8 mouse cellular contexts compared by ENCODE assay signal in the genomic region with DNA sequence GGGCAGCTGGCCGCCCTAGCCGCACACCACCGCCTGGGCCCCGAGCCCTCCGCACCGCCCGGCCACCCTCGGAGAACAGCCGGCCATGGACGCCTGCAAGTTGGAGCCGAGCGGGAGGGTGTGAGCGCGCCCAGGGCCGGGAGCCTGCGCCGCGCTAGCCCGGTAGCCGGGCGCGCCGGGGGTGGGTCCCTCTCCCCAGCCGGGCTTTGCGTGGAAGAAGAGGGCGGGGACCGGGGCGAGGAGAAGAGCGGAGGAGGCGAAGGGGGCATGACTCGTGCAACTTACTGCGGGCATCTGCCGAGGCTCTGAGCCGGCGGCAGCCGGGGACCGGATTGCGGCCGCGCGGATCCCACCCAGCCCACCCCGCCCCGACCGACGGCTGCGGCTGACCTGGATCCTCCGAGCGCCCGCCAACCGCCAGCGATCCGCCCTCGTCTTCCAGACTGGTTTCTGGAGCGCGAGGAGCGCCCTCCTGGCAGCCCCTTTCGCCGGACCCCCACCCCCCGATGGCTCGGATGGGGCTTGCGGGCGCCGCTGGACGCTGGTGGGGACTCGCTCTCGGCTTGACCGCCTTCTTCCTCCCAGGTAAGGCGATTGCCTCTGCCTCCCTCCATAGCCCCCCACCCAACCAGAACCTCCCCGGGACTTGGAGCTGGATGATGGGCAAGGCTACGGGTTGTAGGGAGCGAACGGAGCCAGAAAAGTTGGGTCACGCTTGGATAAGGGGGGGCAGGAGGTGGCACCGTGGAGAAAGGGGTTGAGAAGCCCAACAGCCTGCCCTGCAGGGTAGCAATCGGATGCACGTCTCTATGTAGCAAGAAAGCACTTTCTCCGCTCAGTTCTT. TPM values are rescaled to one million over a fixed set of nuclear protein-coding genes. Genes with fewer than 3 reads are reported as not detected.
DNase-seq lines count a peak whose midpoint lies in the region; ATAC-seq and TF ChIP-seq lines count a peak whose summit lies in the region.

No protein-coding gene starts in this region.

- peak overlapping the region; percentile 74 for H3K4me3 ChIP-seq in kidney, embryonic 15.5 days (replicated peaks)
- peak overlapping the region; percentile 68 to 79 for H3K4me3 ChIP-seq in MEL (ENCODE audit: control insufficient read depth in 1 of 2, insufficient read depth in 1 of 2, low read depth in 2 of 2, low read length in 2 of 2)
- peak overlapping the region; percentile 64 for H3K4me3 ChIP-seq in heart, postnatal 0 days (ENCODE audit: low read depth, low read length)
- H3K4me3 ChIP-seq in liver, adult 2 months (ENCODE audit: insufficient read depth, low read depth, low read length) = peak overlapping the region; percentile 70
- peak overlapping the region; percentile 94 for H3K4me3 ChIP-seq in neural tube, embryonic 11.5 days (ENCODE audit: low read depth, low read length)

- no peak for TF ChIP-seq POLR2A in MEL (IDR thresholded peaks at IDR 0.05; ENCODE audit: control insufficient read depth in 1 of 2, insufficient read depth in 1 of 2, low read depth in 1 of 2, low read length in 2 of 2, poor library complexity in 1 of 2)
- no peak for TF ChIP-seq POLR2A in liver, adult 2 months (IDR thresholded peaks at IDR 0.05; ENCODE audit: extremely low read depth, insufficient read depth, low read length)

- no peaks in the 10 kb centered on the region for H3K36me3 ChIP-seq in kidney, embryonic 15.5 days
- H3K36me3 ChIP-seq in MEL (ENCODE audit: control insufficient read depth in 1 of 2, insufficient read depth in 2 of 2, low read length in 2 of 2) = 0 out of 4 replicates have a peak, but pooled peaks cover 0 to 3% of the 10 kb centered on the region in 2 experiments
- H3K36me3 ChIP-seq in heart, postnatal 0 days (replicated peaks; ENCODE audit: control insufficient read depth, insufficient read depth, low read length) = no peaks in the 10 kb centered on the region
- H3K36me3 ChIP-seq in liver, adult 2 months (ENCODE audit: control insufficient read depth, insufficient read depth, low read length) = no peaks in the 10 kb centered on the region
- no peaks in the 10 kb centered on the region for H3K36me3 ChIP-seq in neural tube, embryonic 11.5 days (ENCODE audit: control insufficient read depth, insufficient read depth, low read length)

- no peak for DNase-seq in kidney, adult 8-10 months
- peak; percentile 44 for DNase-seq in MEL (ENCODE audit: low read depth, low spot score)
- peak; percentile 50 to 57 for DNase-seq in cerebellum, postnatal 14 days
- no peak for DNase-seq in heart, postnatal 0 days (ENCODE audit: low spot score)
- no peak for DNase-seq in liver, adult 2 months (ENCODE audit: extremely low read depth, low read depth, low spot score)
- DNase-seq in neural tube, embryonic 11.5 days (ENCODE audit: low spot score) = no peak
- no peak for DNase-seq in gastrocnemius, adult 8-10 months (ENCODE audit: low spot score in 2 of 2)

- H3K9me3 ChIP-seq in kidney, embryonic 15.5 days (replicated peaks) = no peaks in the 10 kb centered on the region
- no peaks in the 10 kb centered on the region for H3K9me3 ChIP-seq in MEL (replicated peaks; ENCODE audit: insufficient read depth, low read length)
- H3K9me3 ChIP-seq in heart, postnatal 0 days (replicated peaks; ENCODE audit: control insufficient read depth, low read length) = no peaks in the 10 kb centered on the region
- no peaks in the 10 kb centered on the region for H3K9me3 ChIP-seq in neural tube, embryonic 11.5 days (ENCODE audit: control insufficient read depth, low read length)

- no peak for TF ChIP-seq EP300 in MEL (IDR thresholded peaks at IDR 0.05; ENCODE audit: low read depth in 1 of 2, low read length in 2 of 2)
- TF ChIP-seq EP300 in heart, postnatal 0 days (IDR thresholded peaks at IDR 0.05; ENCODE audit: low read depth) = no peak

- peaks cover 36% of the 10 kb centered on the region for H3K4me1 ChIP-seq in kidney, embryonic 15.5 days
- peaks cover 5 to 12% of the 10 kb centered on the region in 2 experiments; a peak in 2 of 4 replicates for H3K4me1 ChIP-seq in MEL (ENCODE audit: control insufficient read depth in 1 of 2, insufficient read depth in 2 of 2, low read length in 2 of 2)
- H3K4me1 ChIP-seq in heart, postnatal 0 days (ENCODE audit: control insufficient read depth, insufficient read depth) = peaks cover 19% of the 10 kb centered on the region
- peaks cover 20% of the 10 kb centered on the region for H3K4me1 ChIP-seq in liver, adult 2 months (ENCODE audit: control insufficient read depth, insufficient read depth, low read length)
- H3K4me1 ChIP-seq in neural tube, embryonic 11.5 days (ENCODE audit: control insufficient read depth, insufficient read depth, low read length) = peaks cover 38% of the 10 kb centered on the region

- H3K9ac ChIP-seq in kidney, embryonic 15.5 days = peak overlapping the region; percentile 80
- H3K9ac ChIP-seq in MEL (ENCODE audit: control insufficient read depth, low read depth, low read length, poor library complexity, severe bottlenecking) = peak overlapping the region; percentile 88
- peak overlapping the region; percentile 59 for H3K9ac ChIP-seq in heart, postnatal 0 days (replicated peaks; ENCODE audit: low read depth, low read length)
- peak overlapping the region; percentile 99 for H3K9ac ChIP-seq in liver, adult 2 months (ENCODE audit: low read depth, low read length)
- H3K9ac ChIP-seq in neural tube, embryonic 11.5 days (ENCODE audit: low read length) = peak overlapping the region; percentile 97

- TF ChIP-seq RAD21 in MEL (IDR thresholded peaks at IDR 0.05; ENCODE audit: low read depth, low read length) = no peak

- peak overlapping the region; percentile 95 for H3K27ac ChIP-seq in kidney, embryonic 15.5 days
- H3K27ac ChIP-seq in MEL (ENCODE audit: control insufficient read depth, low read depth, low read length) = peak overlapping the region; percentile 62
- peak overlapping the region; percentile 60 for H3K27ac ChIP-seq in heart, postnatal 0 days (ENCODE audit: low read depth)
- H3K27ac ChIP-seq in liver, adult 2 months (replicated peaks; ENCODE audit: insufficient read depth, low read depth, low read length) = peak overlapping the region; percentile 79
- peak overlapping the region; percentile 98 for H3K27ac ChIP-seq in neural tube, embryonic 11.5 days (ENCODE audit: low read depth, low read length)

- peaks cover 20% of the 10 kb centered on the region for H3K79me2 ChIP-seq in MEL (ENCODE audit: control insufficient read depth, insufficient read depth, low read length, poor library complexity)
- H3K79me2 ChIP-seq in liver, adult 2 months (ENCODE audit: control insufficient read depth, insufficient read depth, low read length) = peaks cover 45% of the 10 kb centered on the region

- H3K27me3 ChIP-seq in kidney, embryonic 15.5 days = peaks cover 35% of the 10 kb centered on the region
- no peaks in the 10 kb centered on the region for H3K27me3 ChIP-seq in MEL (ENCODE audit: control insufficient read depth in 1 of 2, insufficient read depth in 2 of 2, low read length in 2 of 2)
- peaks cover 29% of the 10 kb centered on the region for H3K27me3 ChIP-seq in heart, postnatal 0 days (ENCODE audit: control insufficient read depth, insufficient read depth, low read length)
- H3K27me3 ChIP-seq in liver, adult 2 months (ENCODE audit: control insufficient read depth, insufficient read depth, low read length) = no peaks in the 10 kb centered on the region
- no peaks in the 10 kb centered on the region for H3K27me3 ChIP-seq in neural tube, embryonic 11.5 days (ENCODE audit: control insufficient read depth, insufficient read depth, low read length)

- H3K4me2 ChIP-seq in kidney, embryonic 15.5 days = peak overlapping the region; percentile 95
- peak overlapping the region; percentile 99 for H3K4me2 ChIP-seq in heart, postnatal 0 days (ENCODE audit: low read depth, low read length)
- peak overlapping the region; percentile 84 for H3K4me2 ChIP-seq in neural tube, embryonic 11.5 days (ENCODE audit: low read depth)

- peak; percentile 70 for ATAC-seq in kidney, embryonic 15.5 days (replicated peaks; ENCODE audit: low FRiP score)
- ATAC-seq in heart, postnatal 0 days (ENCODE audit: insufficient read depth, low read depth) = peak; percentile 40
- ATAC-seq in neural tube, embryonic 11.5 days (ENCODE audit: insufficient read depth, low FRiP score, low TSS enrichment) = peak; percentile 39

- TF ChIP-seq CTCF in MEL (IDR thresholded peaks at IDR 0.05 in 2 of 3, conservative IDR thresholded peaks at IDR 0.05 in 1 of 3; ENCODE audit: control insufficient read depth in 1 of 3, insufficient read depth in 1 of 3, low read depth in 2 of 3, low read length in 3 of 3, poor library complexity in 1 of 3, severe bottlenecking in 1 of 3) = no peak
- no peak for TF ChIP-seq CTCF in heart, postnatal 0 days (IDR thresholded peaks at IDR 0.05; ENCODE audit: low read depth)
- no peak for TF ChIP-seq CTCF in liver, adult 2 months (IDR thresholded peaks at IDR 0.05; ENCODE audit: low read depth, low read length)

- under 1% methylated on average over 69 of the region's 77 CpGs for WGBS in kidney, embryonic 15.5 days
- under 1% methylated on average over 59 of the region's 77 CpGs for WGBS in heart, postnatal 0 days
- WGBS in liver, adult 2 months = under 1% methylated on average over 72 of the region's 77 CpGs
- under 1% methylated on average over 68 of the region's 77 CpGs for WGBS in neural tube, embryonic 11.5 days

TF ChIP-seq in MEL, 35 proteins besides CTCF, POLR2A, EP300 and RAD21:
- peak; percentile 4; the same call in 1 of the 2 replicates for TF ChIP-seq SIN3A (IDR thresholded peaks at IDR 0.05; ENCODE audit: low read length)
- peak; percentile 3; the same call in 1 of the 2 replicates for TF ChIP-seq MXI1 (IDR thresholded peaks at IDR 0.05; ENCODE audit: low read depth, low read length)
- no peak for TF ChIP-seq KAT2A (conservative IDR thresholded peaks at IDR 0.05; ENCODE audit: low read depth, low read length)

RNA-seq across cellular contexts. Expression of a gene that starts 0.6 kb away (rescaled TPM):
- polyA plus RNA-seq in kidney, embryonic 15.5 days (2015; fragmentation: Nextera tagmentation; extraction: Ambion mirVana) = 4.1 and 4.9 TPM in 2 replicates
- 3.8 and 3.9 TPM in 2 replicates for total RNA-seq in MEL (2012; rRNA removed)
- polyA plus RNA-seq in MEL (2012; ENCODE audit: insufficient read depth in 1 of 2, insufficient read length in 2 of 2, low read depth in 1 of 2, low replicate concordance in 2 of 2, missing spikeins in 1 of 2) = 1 to 10 TPM in 1 of 2 experiments, not detected in 1; 6.2 TPM
- 2.2 and 3.6 TPM in 2 replicates for total RNA-seq in heart, postnatal 0 days (2014; rRNA removed; ENCODE audit: low replicate concordance)
- polyA plus RNA-seq in heart, postnatal 0 days (2015; fragmentation: Nextera tagmentation; extraction: Ambion mirVana) = 0.67 and 0.82 TPM in 2 replicates
- total RNA-seq in liver, adult 2 months (2014; rRNA removed) = 4.0 and 10.3 TPM in 2 replicates
- polyA plus RNA-seq in liver, adult 2 months (2012; rRNA removed) = 38.6 and 48.0 TPM in 2 replicates
- 10.3 and 10.9 TPM in 2 replicates for polyA plus RNA-seq in neural tube, embryonic 11.5 days (2014; fragmentation: Nextera tagmentation; extraction: Ambion mirVana)
- total RNA-seq in gastrocnemius, adult 8-10 months (2022) = 1 to 10 TPM; 1.0 to 2.1 (median 1.5) TPM

Comparison
In these comparisons a context has a peak if more than half of its experiments do, and no peak if none do; other contexts are left out.
1. DNase-seq: peak in MEL (single experiment) and cerebellum, postnatal 14 days (2 of 2); none in kidney, adult 8-10 months (0 of 2), heart, postnatal 0 days (single experiment), liver, adult 2 months (single experiment), neural tube, embryonic 11.5 days (single experiment) and gastrocnemius, adult 8-10 months (0 of 2).
2. Peak in every context shown above with its lines, with median percentiles within 50 percentile points of each other: ATAC-seq, H3K27ac ChIP-seq, H3K4me2 ChIP-seq, H3K4me3 ChIP-seq and H3K9ac ChIP-seq.